Mouse (Mus musculus): Measurements from ENCODE around the gene Pnliprp1.
A peak's percentile ranks its signal among the peaks of the same experiment; 100 is the strongest.

Gene Pnliprp1

DNA sequence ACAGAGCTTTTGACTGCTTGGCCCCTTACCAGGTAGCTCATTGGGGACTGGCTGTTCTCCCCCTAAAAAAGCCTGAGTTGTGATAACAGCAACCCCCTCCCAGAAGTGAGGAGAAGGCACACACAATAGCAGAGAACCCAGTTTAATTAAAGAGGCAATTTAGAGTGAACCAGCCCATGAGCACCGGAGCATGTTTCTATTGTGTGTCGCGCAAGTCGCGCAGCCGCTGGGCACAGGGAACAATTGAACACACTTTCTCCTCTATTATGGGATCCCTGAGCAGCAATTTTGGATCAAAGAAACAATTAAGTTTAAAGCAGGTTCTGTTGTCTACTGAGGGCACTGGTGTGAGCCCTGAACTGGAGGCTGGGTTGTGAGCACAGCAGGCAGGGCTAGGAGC, 38.6 kb downstream of the Pnliprp1 start:
- DNase-seq (ENCODE audit: inconsistent age in 2 of 2, low spot score in 1 of 2): no peak

- DNase-seq (ENCODE audit: inconsistent age in 2 of 2, low spot score in 1 of 2): no peak
These were observed 47.8 kb downstream of the Pnliprp1 start for GRCm38 (mm10) chr19:58776461-58776860.

DNA sequence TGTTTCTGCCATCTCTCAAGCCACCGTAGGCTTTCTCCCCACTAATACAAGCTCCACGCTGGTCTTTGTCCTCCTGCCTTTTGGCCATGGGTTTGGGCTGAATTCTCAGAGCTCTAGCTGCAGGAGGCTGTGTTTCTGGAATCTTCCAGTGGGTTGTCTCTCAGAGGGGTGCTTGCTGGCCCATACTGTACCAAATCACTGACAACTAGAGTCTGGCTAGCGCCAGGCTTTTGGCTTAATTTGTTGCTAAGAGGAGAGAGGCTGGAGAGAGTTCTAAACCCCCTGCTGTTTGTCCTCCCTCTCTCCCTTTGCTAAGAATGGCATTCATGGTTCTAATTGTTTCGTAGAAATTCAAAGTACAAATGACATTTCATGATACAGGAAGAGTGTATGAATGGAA, 52.9 kb downstream of the Pnliprp1 start:
- no peak for DNase-seq (ENCODE audit: inconsistent age in 2 of 2, low spot score in 1 of 2)

GRCm38 (mm10) chr19:58783938-58784337, 55.3 kb downstream of the Pnliprp1 start:
- peak in 1 of 2 experiments; percentile 68 for DNase-seq (ENCODE audit: inconsistent age in 2 of 2, low spot score in 1 of 2)

GRCm38 (mm10) chr19:58789194-58789593, 60.5 kb downstream of the Pnliprp1 start:
- peak in 1 of 2 experiments; percentile 69 for DNase-seq (ENCODE audit: inconsistent age in 2 of 2, low spot score in 1 of 2)

Measured in adrenal gland, adult (tissue).